Mouse (Mus musculus): ENCODE results near the gene Haus3. TPM values are rescaled to one million over a fixed set of nuclear protein-coding genes. Genes with fewer than 3 reads are reported as not detected.

The Haus3 gene
- polyA plus RNA-seq, 1 experiment from 2014 or later = 29.8 TPM

DNA sequence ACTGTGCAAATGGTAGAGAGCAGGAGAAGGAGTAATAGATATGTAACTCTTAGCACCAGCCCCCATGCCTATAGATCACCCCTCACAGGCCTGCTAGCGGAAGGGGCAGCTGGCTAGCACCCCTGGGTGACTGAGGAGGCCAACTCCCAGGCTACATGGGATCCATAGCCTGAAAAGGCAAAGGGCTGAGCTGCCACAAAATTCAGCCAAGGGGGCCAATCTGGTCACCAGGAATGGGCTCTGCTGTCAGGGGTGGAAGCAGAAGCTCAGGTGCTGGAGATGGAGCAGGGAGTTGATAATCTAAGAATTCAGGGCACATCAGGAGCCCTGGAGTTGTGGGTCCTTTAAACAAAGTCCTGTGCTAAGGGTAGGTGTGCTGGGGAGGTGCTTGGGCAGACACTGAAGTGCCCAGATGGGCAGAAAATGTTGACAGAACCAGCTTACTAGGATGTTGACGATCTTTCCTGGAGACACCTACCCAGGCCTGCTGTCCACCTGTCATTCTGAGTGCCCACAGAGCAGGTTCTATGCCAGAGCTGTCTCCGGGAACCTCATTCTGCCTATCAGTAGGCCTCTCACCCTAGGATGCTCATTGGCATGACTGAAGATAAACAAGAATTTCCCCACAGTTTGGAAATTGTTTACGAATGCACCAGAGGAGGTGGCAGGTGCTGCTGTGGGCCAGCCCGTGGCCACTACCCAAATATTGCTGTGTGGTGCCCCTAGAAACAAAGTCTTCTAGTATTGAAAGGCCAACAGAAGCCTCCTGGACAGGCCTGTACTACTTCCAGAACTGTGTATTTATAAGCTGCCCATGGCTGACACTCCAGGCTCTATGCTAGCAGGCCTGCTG lies 5.4 kb upstream of the Haus3 start:
- 74% methylated on average over 5 of the region's 5 CpGs for WGBS
- H3K36me3 ChIP-seq (ENCODE audit: control insufficient read depth, insufficient read depth, low read length) = peaks cover 49% of the 10 kb centered on the region

DNA sequence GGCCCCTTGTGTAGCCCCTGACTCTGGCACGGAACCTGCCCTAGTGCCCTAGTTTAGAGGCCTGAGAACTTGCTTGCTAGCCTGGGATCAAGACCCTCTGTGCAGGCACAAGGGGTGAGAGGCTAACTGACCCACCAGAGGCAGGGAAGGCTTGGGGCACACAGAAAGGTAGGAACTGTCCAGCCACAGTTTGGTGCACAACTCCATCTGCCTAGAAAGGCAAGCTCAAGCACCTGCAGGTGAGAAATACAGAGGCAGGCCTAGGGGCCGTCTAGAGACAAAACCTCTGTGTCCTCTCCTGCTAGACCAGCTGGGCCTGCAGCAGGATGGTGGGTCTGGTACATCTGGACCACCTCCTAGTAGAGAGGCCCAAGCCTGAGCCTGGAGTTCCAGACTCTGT lies 4.7 kb upstream of the Haus3 start:
- Histone ChIP-seq H3K9ac (replicated peaks; ENCODE audit: low read depth, low read length) (no peak overlapping the region), H3K27me3 (ENCODE audit: control insufficient read depth, insufficient read depth, low read length) (no peaks in the 10 kb centered on the region), H3K9me3 (ENCODE audit: control insufficient read depth, low read depth, low read length) (no peaks in the 10 kb centered on the region), H3K27ac (ENCODE audit: low read length) (no peak overlapping the region), H3K4me3 (ENCODE audit: low read depth, low read length) (no peak overlapping the region), H3K4me1 (ENCODE audit: control insufficient read depth, insufficient read depth, low read length) (0 out of 2 replicates have a peak, but pooled peaks cover 2% of the 10 kb centered on the region), H3K36me3 (ENCODE audit: control insufficient read depth, insufficient read depth, low read length) (peaks cover 43% of the 10 kb centered on the region), H3K4me2 (replicated peaks; ENCODE audit: low read depth, low read length) (no peak overlapping the region)
- WGBS = 81% methylated on average over 2 of the region's 2 CpGs
- ATAC-seq (ENCODE audit: insufficient number of reproducible peaks, insufficient read depth, low FRiP score, low read depth) = no peak

More for the DNA sequence above, 5.4 kb upstream of the Haus3 start:
- Histone ChIP-seq H3K4me3 (ENCODE audit: low read depth, low read length) (no peak overlapping the region), H3K4me2 (replicated peaks; ENCODE audit: low read depth, low read length) (no peak overlapping the region), H3K4me1 (ENCODE audit: control insufficient read depth, insufficient read depth, low read length) (0 out of 2 replicates have a peak, but pooled peaks cover 2% of the 10 kb centered on the region), H3K27me3 (ENCODE audit: control insufficient read depth, insufficient read depth, low read length) (no peaks in the 10 kb centered on the region), H3K9me3 (ENCODE audit: control insufficient read depth, low read depth, low read length) (no peaks in the 10 kb centered on the region), H3K9ac (replicated peaks; ENCODE audit: low read depth, low read length) (no peak overlapping the region), H3K27ac (ENCODE audit: low read length) (no peak overlapping the region)
- ATAC-seq (ENCODE audit: insufficient number of reproducible peaks, insufficient read depth, low FRiP score, low read depth) = no peak

DNA sequence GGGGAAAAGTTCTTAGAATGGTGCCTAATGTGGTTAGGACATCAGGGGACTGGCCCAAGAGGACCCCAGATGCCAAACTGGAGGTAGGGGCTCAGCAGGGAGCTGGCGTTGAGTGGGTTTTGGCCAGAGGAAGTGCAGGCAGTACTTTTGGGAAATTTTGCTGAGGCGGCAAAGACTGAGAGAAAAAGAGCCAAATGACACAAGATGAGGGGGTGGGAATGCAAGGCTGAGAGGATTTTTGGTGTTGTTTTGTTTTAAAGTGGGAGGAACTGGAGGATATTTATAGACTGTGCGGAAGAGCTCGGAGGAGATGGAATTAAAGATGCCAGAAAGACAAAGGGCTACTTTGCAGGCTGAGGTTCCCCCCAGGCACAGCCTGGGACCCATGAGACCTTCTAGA lies 1.4 kb upstream of the Haus3 start:
- no peak for ATAC-seq (ENCODE audit: insufficient number of reproducible peaks, insufficient read depth, low FRiP score, low read depth)
- Histone ChIP-seq H3K4me2 (replicated peaks; ENCODE audit: low read depth, low read length) (no peak overlapping the region), H3K4me1 (ENCODE audit: control insufficient read depth, insufficient read depth, low read length) (0 out of 2 replicates have a peak, but pooled peaks cover 2% of the 10 kb centered on the region), H3K36me3 (ENCODE audit: control insufficient read depth, insufficient read depth, low read length) (peaks cover 18% of the 10 kb centered on the region), H3K9ac (replicated peaks; ENCODE audit: low read depth, low read length) (no peak overlapping the region), H3K9me3 (ENCODE audit: control insufficient read depth, low read depth, low read length) (no peaks in the 10 kb centered on the region), H3K27me3 (ENCODE audit: control insufficient read depth, insufficient read depth, low read length) (no peaks in the 10 kb centered on the region), H3K27ac (ENCODE audit: low read length) (peak overlapping the region; percentile 41; the same call in 1 of the 2 replicates), H3K4me3 (ENCODE audit: low read depth, low read length) (no peak overlapping the region)
- 66% methylated on average over 4 of the region's 4 CpGs for WGBS

DNA sequence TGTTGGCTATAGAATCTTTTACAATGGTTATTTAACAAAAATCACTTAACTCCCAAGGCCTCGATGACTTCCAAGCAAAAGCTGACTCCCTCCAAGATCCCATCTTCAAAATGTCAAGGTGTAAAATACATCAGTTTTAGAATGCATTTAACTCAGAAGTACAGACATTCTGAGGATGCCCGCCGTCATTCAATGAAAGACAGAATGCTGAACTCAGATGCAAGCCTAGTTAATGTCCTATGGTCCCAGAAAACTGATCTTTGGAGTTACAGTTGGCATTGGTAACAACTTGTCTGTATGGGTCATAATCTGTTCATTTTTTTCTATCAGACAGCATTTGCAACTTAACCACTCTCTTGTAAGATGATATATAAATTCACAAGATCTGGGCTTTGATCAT lies 627 bp upstream of the Haus3 start:
- no peaks in the 10 kb centered on the region for H3K9me3 ChIP-seq (ENCODE audit: control insufficient read depth, low read depth, low read length)

DNA sequence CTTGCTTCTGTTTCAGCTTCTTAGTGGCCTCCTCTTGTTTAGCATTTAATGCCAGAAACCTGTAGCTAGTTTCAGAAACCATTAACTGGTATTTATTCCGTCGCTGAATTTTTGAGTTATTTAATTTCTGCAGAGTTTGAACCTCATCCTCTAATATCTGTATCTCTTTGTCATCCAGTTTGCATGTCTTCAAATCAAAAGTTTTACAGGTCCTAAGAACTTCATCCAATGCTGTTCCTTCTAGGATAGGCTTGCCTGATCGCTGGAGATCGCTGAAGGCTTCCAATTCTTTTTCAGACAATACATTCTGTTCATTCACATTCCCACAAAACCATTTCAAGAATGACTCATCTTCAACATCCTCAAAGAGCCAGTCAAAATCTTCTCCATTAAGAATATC lies 1.5 kb downstream of the Haus3 start:
- peak overlapping the region; percentile 24; the same call in 1 of the 2 replicates for H3K4me2 ChIP-seq (replicated peaks; ENCODE audit: low read depth, low read length)
- 77% methylated on average over 4 of the region's 4 CpGs for WGBS
- H3K4me1 ChIP-seq (ENCODE audit: control insufficient read depth, insufficient read depth, low read length) = 0 out of 2 replicates have a peak, but pooled peaks cover 2% of the 10 kb centered on the region
- no peak overlapping the region for H3K9ac ChIP-seq (replicated peaks; ENCODE audit: low read depth, low read length)
- no peak overlapping the region for H3K27ac ChIP-seq (ENCODE audit: low read length)
- no peaks in the 10 kb centered on the region for H3K9me3 ChIP-seq (ENCODE audit: control insufficient read depth, low read depth, low read length)
- no peak for ATAC-seq (ENCODE audit: insufficient number of reproducible peaks, insufficient read depth, low FRiP score, low read depth)
- H3K27me3 ChIP-seq (ENCODE audit: control insufficient read depth, insufficient read depth, low read length) = no peaks in the 10 kb centered on the region
- peaks cover 4% of the 10 kb centered on the region; the same call in 1 of the 2 replicates for H3K36me3 ChIP-seq (ENCODE audit: control insufficient read depth, insufficient read depth, low read length)
- H3K4me3 ChIP-seq (ENCODE audit: low read depth, low read length) = 0 out of 2 replicates have a peak overlapping the region, but pooled peaks have one; percentile 3

More for the DNA sequence above, 627 bp upstream of the Haus3 start:
- H3K4me1 ChIP-seq (ENCODE audit: control insufficient read depth, insufficient read depth, low read length) = 0 out of 2 replicates have a peak, but pooled peaks cover 2% of the 10 kb centered on the region
- H3K4me3 ChIP-seq (ENCODE audit: low read depth, low read length) = peak overlapping the region; percentile 71
- 84% methylated on average over 3 of the region's 3 CpGs for WGBS
- H3K4me2 ChIP-seq (replicated peaks; ENCODE audit: low read depth, low read length) = peak overlapping the region; percentile 39
- no peak for ATAC-seq (ENCODE audit: insufficient number of reproducible peaks, insufficient read depth, low FRiP score, low read depth)
- no peaks in the 10 kb centered on the region for H3K27me3 ChIP-seq (ENCODE audit: control insufficient read depth, insufficient read depth, low read length)
- peaks cover 10% of the 10 kb centered on the region; the same call in 1 of the 2 replicates for H3K36me3 ChIP-seq (ENCODE audit: control insufficient read depth, insufficient read depth, low read length)
- peak overlapping the region; percentile 80; the same call in 1 of the 2 replicates for H3K27ac ChIP-seq (ENCODE audit: low read length)
- no peak overlapping the region for H3K9ac ChIP-seq (replicated peaks; ENCODE audit: low read depth, low read length)

DNA sequence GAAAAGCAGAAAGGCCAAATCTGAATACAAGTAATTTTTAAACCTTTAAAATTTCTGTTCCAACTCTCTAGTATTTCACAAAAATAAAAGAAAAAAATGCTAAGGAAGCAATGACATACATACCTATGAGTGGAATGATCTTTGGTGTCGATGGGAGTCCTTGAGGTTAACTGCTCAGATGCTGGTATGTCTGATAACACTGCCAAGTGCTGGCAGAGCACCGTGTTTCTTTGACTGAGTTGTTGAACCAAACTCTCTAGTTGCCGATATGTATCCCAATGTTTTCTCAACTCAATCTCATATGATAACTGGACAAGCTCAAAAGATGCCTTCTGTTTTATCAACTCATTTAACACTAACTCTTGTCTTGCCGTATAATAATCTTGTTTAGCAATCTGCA lies 3.5 kb downstream of the Haus3 start:
- no peak for ATAC-seq (ENCODE audit: insufficient number of reproducible peaks, insufficient read depth, low FRiP score, low read depth)
- H3K9ac ChIP-seq (replicated peaks; ENCODE audit: low read depth, low read length) = no peak overlapping the region
- WGBS = 69% methylated on average over 4 of the region's 4 CpGs

DNA sequence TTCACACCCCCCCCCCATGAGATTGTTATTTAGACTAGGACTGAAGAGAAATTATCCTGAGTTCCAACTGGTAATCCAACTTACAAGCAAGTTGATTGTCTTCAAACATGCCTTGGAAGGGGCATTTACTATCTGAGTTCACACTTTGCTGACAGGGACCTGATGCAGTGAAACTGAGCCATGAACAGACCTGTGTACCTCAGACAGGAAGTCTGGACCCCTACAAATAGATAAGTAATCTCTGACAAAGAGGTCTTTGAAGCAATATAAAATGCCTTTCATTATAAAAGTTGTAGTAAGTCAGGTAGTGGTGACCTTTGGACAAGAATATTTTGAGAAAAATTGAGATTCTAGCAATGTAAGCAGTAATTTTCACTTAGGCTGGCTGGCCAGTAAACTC lies 20.9 kb downstream of the Haus3 start:
- Histone ChIP-seq H3K9me3 (ENCODE audit: control insufficient read depth, low read depth, low read length) (no peaks in the 10 kb centered on the region), H3K4me3 (ENCODE audit: low read depth, low read length) (no peak overlapping the region), H3K4me1 (ENCODE audit: control insufficient read depth, insufficient read depth, low read length) (no peaks in the 10 kb centered on the region), H3K4me2 (replicated peaks; ENCODE audit: low read depth, low read length) (no peak overlapping the region), H3K9ac (replicated peaks; ENCODE audit: low read depth, low read length) (no peak overlapping the region), H3K36me3 (ENCODE audit: control insufficient read depth, insufficient read depth, low read length) (peaks cover under 1% of the 10 kb centered on the region; the same call in 1 of the 2 replicates), H3K27me3 (ENCODE audit: control insufficient read depth, insufficient read depth, low read length) (no peaks in the 10 kb centered on the region), H3K27ac (ENCODE audit: low read length) (no peak overlapping the region)
- no peak for ATAC-seq (ENCODE audit: insufficient number of reproducible peaks, insufficient read depth, low FRiP score, low read depth)

More for the DNA sequence above, 3.5 kb downstream of the Haus3 start:
- Histone ChIP-seq H3K9me3 (ENCODE audit: control insufficient read depth, low read depth, low read length) (no peaks in the 10 kb centered on the region), H3K4me3 (ENCODE audit: low read depth, low read length) (no peak overlapping the region), H3K4me1 (ENCODE audit: control insufficient read depth, insufficient read depth, low read length) (no peaks in the 10 kb centered on the region), H3K4me2 (replicated peaks; ENCODE audit: low read depth, low read length) (no peak overlapping the region), H3K36me3 (ENCODE audit: control insufficient read depth, insufficient read depth, low read length) (peaks cover 4% of the 10 kb centered on the region; the same call in 1 of the 2 replicates), H3K27ac (ENCODE audit: low read length) (no peak overlapping the region), H3K27me3 (ENCODE audit: control insufficient read depth, insufficient read depth, low read length) (no peaks in the 10 kb centered on the region)

DNA sequence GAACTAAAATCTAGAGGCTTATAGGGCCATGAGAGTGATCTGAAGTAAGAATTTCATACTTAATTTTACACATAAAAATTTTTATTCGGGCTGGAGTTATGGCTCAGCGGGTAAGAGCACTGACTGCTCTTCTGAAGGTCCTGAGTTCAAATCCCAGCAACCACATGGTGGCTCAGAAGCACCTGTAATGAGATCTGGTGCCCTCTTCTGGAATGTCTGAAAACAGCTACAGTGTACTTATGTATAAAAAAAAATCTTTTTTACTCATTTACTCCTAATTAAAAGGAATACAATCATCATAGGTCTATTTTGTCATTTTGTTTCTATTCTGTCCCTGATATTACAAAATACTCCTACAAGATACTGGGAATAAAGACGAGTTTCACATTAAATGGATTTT lies 21.8 kb downstream of the Haus3 start:
- H3K36me3 ChIP-seq (ENCODE audit: control insufficient read depth, insufficient read depth, low read length) = no peaks in the 10 kb centered on the region
- no peak overlapping the region for H3K4me3 ChIP-seq (ENCODE audit: low read depth, low read length)
- H3K27me3 ChIP-seq (ENCODE audit: control insufficient read depth, insufficient read depth, low read length) = no peaks in the 10 kb centered on the region
- no peak overlapping the region for H3K4me2 ChIP-seq (replicated peaks; ENCODE audit: low read depth, low read length)
- no peak overlapping the region for H3K27ac ChIP-seq (ENCODE audit: low read length)
- no peak for ATAC-seq (ENCODE audit: insufficient number of reproducible peaks, insufficient read depth, low FRiP score, low read depth)
- H3K9me3 ChIP-seq (ENCODE audit: control insufficient read depth, low read depth, low read length) = no peaks in the 10 kb centered on the region
- no peaks in the 10 kb centered on the region for H3K4me1 ChIP-seq (ENCODE audit: control insufficient read depth, insufficient read depth, low read length)
- H3K9ac ChIP-seq (replicated peaks; ENCODE audit: low read depth, low read length) = no peak overlapping the region
- 93% methylated on average over 3 of the region's 3 CpGs for WGBS
